Mouse (Mus musculus) gastrocnemius, adult 2 months (tissue): Measurements from ENCODE around the gene Zswim4. TPM values are rescaled to one million over a fixed set of nuclear protein-coding genes. Genes with fewer than 3 reads are reported as not detected.
A peak's percentile ranks its signal among the peaks of the same experiment; 100 is the strongest.

Experiments
- DNase-seq: peaks from one replicate; pipeline ENCODE4 v3.0.0; 2022
- H3K27ac ChIP-seq: fragments of 200-600 bp; 2 replicates; pipeline ENCODE4 v1.8.1; 2022; ENCODE audit warnings: mild to moderate bottlenecking
- H3K4me3 ChIP-seq: fragments of 200-600 bp; 2 replicates; pipeline ENCODE4 v1.8.1; 2022; ENCODE audit warnings: mild to moderate bottlenecking, moderate library complexity
- CTCF ChIP-seq: fragments of 200-600 bp; IDR thresholded peaks from 2 replicates; pipeline ENCODE4 v1.8.1; 2022; ENCODE audit warnings: antibody characterized with exemption, mild to moderate bottlenecking, moderate library complexity
- intact Hi-C: fragments of 180-260 bp; cut with DNase I; formaldehyde crosslinking; loops from one replicate; pipeline ENCODE4 v1.15.1; 2025
- total RNA-seq, 2 experiments: library from RNA; stranded (reverse); gene quantifications; 2 replicates each; pipeline ENCODE4 v1.2.3; 2021

Gene Zswim4
- total RNA-seq, 2 experiments from 2014 or later, result 5.2 to 8.6 TPM

DNA sequence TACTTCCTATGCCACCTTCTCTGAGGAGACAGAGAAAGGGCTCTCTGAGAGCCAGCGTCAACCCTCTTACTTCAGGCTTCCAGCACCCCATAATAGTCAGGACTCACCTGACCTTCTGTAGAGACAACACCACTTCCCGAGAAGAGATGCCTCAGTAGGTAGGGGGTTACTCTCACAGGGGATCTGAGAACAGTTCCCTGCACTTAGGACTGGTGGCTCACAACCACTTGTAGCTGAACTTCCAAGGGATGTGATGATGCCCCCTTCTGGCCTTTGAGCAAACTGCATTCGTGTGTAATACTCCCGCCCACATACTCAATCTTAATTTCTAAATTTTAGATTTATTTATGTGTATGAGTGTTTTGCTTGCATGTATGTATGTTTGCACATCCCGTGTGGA, 43.3 kb downstream of the Zswim4 start:
- Histone ChIP-seq H3K27ac (peak overlapping the region; percentile 90), H3K4me3 (no peak overlapping the region)
- peak; percentile 40 for TF ChIP-seq CTCF
- intact Hi-C loops, result no loop called here
- DNase-seq, result no peak

DNA sequence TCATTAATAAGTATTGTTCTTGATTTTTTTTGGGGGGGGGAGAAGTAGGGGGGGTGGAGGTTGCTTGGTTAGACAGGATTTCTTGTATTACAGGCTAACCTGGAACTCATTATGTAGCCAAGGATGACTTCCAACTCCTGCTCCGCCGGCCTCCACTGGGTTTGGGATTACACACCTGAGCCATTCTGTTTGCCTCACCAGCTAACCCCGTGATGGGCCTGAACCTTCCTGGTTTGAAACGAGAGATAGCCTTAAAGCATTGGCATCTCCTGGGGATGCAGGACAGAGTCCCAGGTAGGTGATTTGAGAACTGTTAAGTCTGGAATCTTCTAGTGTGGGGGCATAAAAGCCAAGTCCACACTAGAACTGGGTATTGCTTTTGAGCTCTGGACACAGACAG, 43.7 kb downstream of the Zswim4 start:
- no peak for TF ChIP-seq CTCF
- DNase-seq, result no peak
- Histone ChIP-seq H3K4me3 (peak overlapping the region; percentile 73), H3K27ac (peak overlapping the region; percentile 90)
- intact Hi-C loops, result no loop called here

DNA sequence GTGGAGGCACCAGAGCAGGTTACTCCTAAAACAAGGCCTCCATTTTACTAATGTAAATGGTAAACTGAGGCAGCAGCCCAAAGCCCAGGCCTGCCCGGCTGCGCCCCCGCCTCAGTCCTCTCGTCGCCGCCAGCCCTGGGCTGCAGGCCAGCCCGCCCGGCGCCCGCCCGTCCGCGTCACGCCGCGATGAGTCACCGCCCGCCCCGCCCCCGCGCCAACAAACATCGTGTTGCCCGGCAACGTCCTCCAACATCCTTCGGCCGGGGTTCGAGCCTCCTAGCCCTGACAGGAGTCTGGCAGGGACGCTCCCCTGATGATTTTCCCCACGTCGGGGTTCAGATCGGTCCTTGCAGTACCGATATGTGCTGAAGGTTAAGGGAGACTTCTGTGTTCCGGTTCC, 44.3 kb downstream of the Zswim4 start:
- H3K4me3 ChIP-seq, result peak overlapping the region; percentile 73
- TF ChIP-seq CTCF, result no peak
- intact Hi-C loops, result no loop called here
- DNase-seq, result peak; percentile 92
- H3K27ac ChIP-seq, result peak overlapping the region; percentile 90

DNA sequence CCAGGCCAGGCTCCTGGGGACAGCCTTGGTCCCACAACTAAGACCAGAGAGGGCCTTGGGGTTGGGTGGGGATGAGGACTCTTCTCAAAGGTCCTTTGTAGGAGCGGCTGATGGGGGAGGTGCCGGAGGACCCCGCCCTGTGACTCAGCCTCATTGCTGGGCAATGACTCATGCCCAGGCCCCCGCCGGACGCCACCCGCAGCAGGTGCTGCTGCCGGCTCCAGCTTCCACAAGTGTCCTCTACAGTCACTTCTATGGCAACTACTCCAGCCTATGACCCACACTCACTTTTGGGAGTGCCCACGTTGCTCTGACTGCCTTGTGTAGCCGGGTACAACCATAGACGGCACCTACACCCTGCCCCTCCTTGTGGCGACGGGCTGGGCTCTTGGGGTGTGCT, 44.8 kb downstream of the Zswim4 start:
- intact Hi-C loops, result no loop called here
- Histone ChIP-seq H3K4me3 (peak overlapping the region; percentile 73), H3K27ac (peak overlapping the region; percentile 90)
- peak; percentile 89 for DNase-seq
- TF ChIP-seq CTCF, result no peak

DNA sequence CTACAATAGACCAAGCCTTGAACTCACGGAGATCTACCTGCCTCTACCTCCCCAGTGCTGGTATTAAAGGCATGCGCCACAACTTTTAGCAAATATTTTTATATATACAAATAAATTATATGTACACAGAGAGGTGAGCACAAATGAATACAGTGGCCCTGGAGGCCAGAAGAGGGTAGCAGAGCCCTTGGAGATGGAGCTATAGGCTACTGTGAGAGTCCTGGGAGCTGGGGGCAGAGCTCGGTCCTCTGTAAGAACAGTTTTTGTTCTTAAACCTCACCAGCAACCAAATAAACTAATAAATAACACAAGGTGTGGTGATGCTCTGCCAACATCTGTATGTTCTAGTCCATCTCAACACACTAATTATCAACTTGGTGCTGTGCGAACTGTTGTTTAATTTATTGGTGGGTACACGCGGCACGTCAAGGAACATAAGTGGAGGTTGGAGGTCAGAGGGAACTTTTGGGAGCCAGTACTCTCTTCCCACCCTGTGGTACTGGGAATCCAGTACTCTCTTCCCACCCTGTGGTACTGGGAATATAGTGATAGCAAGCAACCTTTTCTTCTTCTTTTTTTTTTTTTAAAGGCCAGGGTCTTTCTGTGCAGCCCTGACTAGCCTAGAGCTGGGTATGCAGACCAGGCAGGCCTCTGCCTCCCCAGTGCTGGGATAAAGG, 46.5 kb downstream of the Zswim4 start:
- DNase-seq, result no peak
- intact Hi-C loops, result no loop called here
- Histone ChIP-seq H3K27ac (peak overlapping the region; percentile 90), H3K4me3 (no peak overlapping the region)
- peak; percentile 45 for TF ChIP-seq CTCF

DNA sequence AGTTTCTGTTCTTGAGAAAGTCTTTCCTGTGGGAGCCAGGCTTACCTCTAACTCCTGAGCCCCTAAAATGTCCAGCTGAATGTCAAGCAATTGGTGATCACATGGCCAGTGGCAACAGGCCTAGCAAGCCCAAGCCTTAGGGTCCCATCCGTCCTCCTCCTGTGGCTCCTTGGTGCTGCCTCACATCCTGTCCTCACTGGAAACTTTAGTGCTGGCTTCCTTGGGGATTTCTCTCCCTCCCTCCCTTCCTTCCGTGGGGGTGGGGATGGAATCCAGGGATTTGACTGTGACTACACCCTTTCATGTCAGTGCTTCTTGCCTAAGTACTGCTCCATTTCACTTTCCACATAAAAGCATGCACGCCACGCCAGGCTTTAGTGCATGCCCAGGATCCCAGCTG, 47.3 kb downstream of the Zswim4 start:
- Histone ChIP-seq H3K27ac (peak overlapping the region; percentile 90), H3K4me3 (0 out of 2 replicates have a peak overlapping the region, but pooled peaks have one; percentile 5)
- no peak for TF ChIP-seq CTCF
- DNase-seq, result peak; percentile 70
- intact Hi-C loops, result loop anchor here (5.0 kb wide), 2 partner anchors 152 to 168 kb away; no protein-coding TSS in a partner anchor

DNA sequence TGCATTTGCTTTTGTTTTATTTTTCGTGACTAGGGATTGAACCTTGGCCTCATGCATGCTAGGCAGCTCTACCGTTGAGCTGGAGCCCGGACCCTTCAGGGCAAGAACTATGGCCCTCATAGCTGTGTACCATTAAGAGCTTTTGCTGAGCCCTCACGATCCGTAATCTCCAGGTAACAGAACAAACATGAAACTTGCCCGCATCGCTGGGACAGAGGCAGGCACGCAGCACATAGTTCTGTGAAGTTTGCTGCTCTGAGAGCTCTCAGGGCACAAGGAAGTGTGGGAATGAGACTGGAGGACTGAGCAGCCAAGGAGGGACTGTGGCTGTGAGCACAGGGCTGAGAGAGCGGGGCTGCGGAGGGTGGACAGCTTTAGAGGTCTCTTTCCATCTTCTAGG, 48.2 kb downstream of the Zswim4 start:
- intact Hi-C loops, result loop anchor here (5.0 kb wide), 2 partner anchors 151 to 169 kb away; no protein-coding TSS in a partner anchor
- DNase-seq, result no peak
- Histone ChIP-seq H3K27ac (peak overlapping the region; percentile 90), H3K4me3 (no peak overlapping the region)
- no peak for TF ChIP-seq CTCF

DNA sequence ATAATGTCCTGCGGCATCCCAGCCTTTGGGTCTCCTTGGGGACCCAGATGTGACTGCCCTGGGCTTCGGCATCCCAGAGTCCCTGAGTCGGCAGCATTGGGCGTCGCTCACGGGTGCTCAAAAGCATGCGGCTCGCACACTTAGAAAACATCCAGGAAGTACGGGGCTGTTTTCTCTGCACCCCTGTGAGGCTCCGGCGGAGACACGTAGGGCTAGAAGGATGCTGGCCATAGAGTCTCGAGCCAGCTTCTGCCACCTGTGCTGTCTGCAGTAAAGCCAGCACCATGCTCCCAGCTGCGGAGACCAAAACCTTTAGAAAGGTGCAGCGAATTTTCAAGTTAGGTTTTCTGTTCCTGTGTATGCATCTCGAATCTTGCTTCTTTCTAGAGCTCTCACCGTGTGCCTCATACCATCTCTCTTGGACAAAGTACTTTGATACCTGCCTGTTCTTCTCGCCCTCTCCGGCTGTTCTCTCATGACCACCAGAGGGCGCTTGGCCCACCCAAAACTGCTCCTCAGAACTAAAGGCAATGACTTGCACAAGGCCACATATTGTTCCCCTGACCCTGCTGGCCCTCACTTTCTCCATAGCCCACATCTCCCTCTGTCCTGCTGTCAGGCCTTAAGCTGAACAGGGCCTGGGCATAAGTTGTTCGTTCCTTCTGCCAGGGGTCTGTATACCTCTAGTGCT, 49.6 kb downstream of the Zswim4 start:
- intact Hi-C loops, result loop anchor here (2.0 to 5.0 kb wide), 3 partner anchors 98 to 170 kb away; no protein-coding TSS in a partner anchor
- peak overlapping the region; percentile 90 for H3K27ac ChIP-seq
- H3K4me3 ChIP-seq, result peak overlapping the region; percentile 73
- TF ChIP-seq CTCF, result peak; percentile 84
- DNase-seq, result peak; percentile 68

DNA sequence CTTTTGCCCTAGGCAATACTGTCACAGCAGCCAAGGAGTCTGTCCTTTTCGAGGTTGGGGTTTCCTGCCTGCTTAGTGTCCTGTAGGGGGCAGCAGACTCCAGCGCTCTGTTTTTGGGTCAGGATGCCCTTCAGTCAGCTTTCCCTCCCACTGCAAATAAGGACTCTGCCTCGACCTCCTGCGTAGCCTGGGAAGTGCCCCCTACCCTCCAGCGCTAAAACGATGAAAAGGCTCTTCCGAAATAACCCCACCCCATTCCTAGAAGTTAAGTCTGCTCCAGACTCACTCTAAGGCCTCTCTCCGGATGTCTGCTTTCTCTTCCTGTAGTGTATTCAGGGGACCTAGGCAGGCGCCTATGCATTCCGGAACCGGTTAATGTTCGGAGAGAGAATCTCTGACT, 50.3 kb downstream of the Zswim4 start:
- TF ChIP-seq CTCF, result peak; percentile 99; the same call in 1 of the 2 replicates
- intact Hi-C loops, result loop anchor here (1.0 to 5.0 kb wide), 4 partner anchors 24 to 171 kb away; no protein-coding TSS in a partner anchor
- Histone ChIP-seq H3K27ac (peak overlapping the region; percentile 90), H3K4me3 (peak overlapping the region; percentile 73)
- DNase-seq, result peak; percentile 78

DNA sequence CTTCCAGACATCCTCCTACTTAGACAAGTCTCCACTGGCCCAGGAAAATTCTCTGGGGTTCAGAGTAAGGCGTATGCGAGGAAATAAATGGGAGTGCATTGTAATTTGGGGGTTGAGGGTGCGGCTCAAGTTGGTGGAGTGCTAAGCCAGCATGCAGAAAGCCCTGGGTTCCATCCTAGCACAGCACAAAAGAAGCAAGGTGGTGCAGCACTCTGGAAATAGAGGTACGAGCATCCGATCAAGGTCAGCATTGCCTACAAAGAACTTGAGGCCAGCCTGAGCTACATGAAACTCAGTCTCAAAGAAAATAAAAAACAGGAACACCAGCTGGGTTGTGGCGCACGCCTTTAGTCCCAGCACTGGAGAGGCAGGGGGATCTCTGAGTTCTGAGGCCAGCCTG, 51.7 kb downstream of the Zswim4 start, which contains the start of gene Nanos3:
Nanos3 (minus strand) TSS at position 101 of the 400 bp plus-strand sequence.
- Histone ChIP-seq H3K27ac (peak within 1 kb of the TSS; percentile 29; the same call in 1 of the 2 replicates), H3K4me3 (peak within 1 kb of the TSS; percentile 78)
- intact Hi-C loops, result loop anchor here (5.0 kb wide), 2 partner anchors 148 to 172 kb away; no protein-coding TSS in a partner anchor
- DNase-seq, result no peak
- TF ChIP-seq CTCF, result no peak

DNA sequence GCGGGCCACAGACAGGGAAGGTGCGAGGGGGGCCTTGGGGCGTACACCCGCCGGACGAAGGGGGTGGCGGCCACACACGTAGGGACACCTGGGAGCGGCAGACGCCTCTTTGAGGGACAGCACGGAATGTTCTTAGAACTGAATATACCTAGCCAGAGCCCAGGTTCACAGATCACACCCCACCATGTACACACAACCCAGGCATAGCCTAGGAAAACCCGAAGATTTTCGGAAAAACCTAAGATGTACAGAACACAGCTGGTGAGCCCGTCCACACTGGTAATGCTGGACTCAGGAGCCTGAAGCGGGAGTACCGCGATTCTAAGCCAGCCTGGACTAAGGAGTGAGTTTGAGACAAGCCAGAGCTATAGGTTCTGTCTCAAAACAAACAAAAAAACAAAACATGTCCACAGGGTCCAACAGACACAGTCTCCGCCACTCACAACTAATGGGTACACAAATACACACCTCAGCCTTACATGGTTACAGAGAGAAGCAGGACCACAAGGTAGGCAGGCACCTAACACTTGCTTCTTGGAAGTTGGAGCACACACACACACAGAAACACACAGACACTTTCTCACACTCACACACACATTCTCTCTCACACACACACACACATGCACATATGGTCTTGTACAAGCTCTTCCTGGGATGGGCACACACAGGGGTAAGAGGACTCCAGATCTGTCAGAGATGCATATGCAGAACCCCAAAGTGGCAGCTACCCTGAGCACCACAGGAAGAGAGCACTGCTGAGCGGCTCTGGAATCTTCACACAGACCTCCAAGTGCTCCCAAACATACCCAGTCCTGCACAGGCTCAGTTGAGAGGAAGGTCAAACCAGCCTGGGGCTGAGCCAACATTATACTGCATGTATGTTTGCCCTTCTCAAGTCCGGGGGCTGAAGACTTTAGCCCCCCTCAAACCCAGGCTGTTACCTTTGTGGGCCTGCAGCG, 52.5 kb downstream of the Zswim4 start:
- no peak for DNase-seq
- peak overlapping the region; percentile 29; the same call in 1 of the 2 replicates for H3K27ac ChIP-seq
- H3K4me3 ChIP-seq, result peak overlapping the region; percentile 78
- intact Hi-C loops, result loop anchor here (5.0 kb wide), 2 partner anchors 147 to 173 kb away; no protein-coding TSS in a partner anchor
- TF ChIP-seq CTCF, result no peak
